Mouse (Mus musculus) heart, postnatal 25 days (tissue): ENCODE measurements around the gene Mta2. TPM values are rescaled to one million over a fixed set of nuclear protein-coding genes. Genes with fewer than 3 reads are reported as not detected.
"Not testable (repeated sequence)": the region's sequence is repeated elsewhere in the genome, so short reads cannot be mapped to it uniquely, and the experiment has no call there.

Experiments used
- DNase-seq: peaks from one replicate; pipeline ENCODE4 v3.0.0; 2022; ENCODE audit warnings: low spot score
- intact Hi-C: fragments of 180-260 bp; cut with DNase I; formaldehyde crosslinking; loops from one replicate; pipeline ENCODE4 v1.15.1; 2025
- total RNA-seq, 2 experiments: library from RNA; stranded (reverse); gene quantifications; 2 replicates each; pipeline ENCODE4 v1.2.3; 2021

Gene Mta2
- total RNA-seq, 2 experiments from 2014 or later, result 29.5 to 32.3 TPM

DNA sequence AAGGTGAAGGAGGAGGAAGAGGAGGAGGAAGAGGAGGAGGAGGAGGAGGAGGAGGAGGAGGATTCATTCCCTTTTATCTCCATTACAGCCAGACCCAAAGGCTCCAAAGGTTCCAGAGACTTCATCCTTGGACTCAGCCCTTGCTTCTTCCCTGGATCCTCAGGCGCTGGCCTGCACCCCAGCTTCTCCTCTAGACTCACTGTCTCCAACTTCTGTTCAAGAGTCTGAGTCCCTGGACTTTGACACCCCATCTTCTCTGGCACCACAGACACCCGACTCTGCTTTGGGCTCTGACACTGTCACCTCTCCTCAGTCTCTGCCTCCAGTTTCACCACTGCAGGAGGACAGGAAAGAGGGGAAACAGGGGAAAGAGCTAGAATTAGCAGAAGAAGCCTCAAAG, 20.6 kb downstream of the Mta2 start:
- intact Hi-C loops, result loop anchor here (5.0 kb wide), 1 partner anchor 45 kb away; no protein-coding TSS in a partner anchor
- DNase-seq, result no peak

- no peak for DNase-seq
- intact Hi-C loops, result no loop called here
Measured at GRCm38 (mm10) chr19:8965075-8965474, 23.4 kb downstream of the Mta2 start.

GRCm38 (mm10) chr19:8965771-8966170, 24.1 kb downstream of the Mta2 start:
- intact Hi-C loops, result loop anchor here (2.0 kb wide), 1 partner anchor 67 kb away; the partner anchor contains the start of gene Ganab
- DNase-seq, result no peak

DNA sequence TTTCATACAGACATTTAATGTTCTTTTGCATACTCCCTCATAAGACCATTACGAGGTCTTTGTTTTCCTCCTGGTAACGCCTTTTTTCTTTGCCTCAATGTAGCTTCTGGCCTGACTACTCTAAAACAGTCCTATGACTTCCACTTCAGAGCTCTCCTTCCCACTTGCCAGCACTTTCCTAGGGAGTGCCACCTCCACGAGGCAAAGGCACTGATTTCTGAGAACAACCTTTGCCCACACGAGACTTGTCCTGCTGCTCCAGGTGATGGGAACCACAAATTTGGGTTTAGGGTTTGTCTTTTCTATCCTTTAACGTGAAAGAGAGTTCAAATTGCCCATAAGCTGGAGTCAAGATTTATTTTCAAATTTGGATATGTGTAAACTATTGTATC, 24.5 kb downstream of the Mta2 start:
- intact Hi-C loops, result loop anchor here (2.0 kb wide), 1 partner anchor 67 kb away; the partner anchor contains the start of gene Ganab
- no peak for DNase-seq

DNA sequence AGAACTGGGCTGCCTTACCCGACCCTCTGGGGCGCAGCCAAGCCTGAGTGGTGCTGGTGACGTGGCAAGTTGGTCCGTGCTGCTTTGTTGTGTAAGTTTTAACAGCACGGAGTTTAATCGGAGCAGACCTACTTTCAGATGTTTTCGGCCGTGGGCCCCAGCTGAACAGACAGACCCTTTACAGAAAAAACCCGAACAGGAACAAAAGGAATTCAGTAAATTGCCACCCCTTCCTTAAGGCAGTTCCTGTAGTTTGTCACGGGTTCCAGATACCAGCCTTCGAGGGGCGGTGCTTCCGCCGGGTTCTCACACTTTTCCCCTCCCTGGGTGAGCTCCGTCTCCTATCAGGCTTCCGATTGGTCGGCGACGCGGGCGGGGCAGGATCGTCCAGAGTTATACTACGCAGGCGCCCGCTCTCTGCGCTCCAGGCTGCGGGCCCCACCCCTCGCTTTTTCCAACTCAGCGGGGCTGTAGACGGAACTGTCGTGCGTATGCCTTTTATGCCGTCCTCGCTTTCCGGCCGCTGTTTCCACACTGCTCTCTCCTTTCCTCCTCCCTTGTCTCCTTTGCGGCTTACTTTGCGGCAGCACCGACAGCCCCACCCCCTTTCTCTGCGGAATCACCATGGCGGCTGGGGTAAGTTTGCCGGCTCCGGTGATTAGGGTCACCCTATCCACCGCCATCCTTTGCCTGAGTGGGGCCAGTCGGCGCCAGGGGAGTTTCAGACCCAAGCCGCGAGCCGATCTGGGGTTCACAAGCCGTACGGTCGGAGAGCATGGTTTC, 25.1 kb downstream of the Mta2 start, which contains the start of gene Eef1g:
Gene Eef1g, plus strand, starts transcription at position 452 of the 783 bp plus-strand sequence.
- DNase-seq, result peak; percentile 100
- intact Hi-C loops, result loop anchor here (2.0 kb wide), 1 partner anchor 68 kb away; the partner anchor contains the start of gene Ganab

GRCm38 (mm10) chr19:8967373-8967743, 25.7 kb downstream of the Mta2 start:
- DNase-seq, result no peak
- intact Hi-C loops, result loop anchor here (2.0 kb wide), 1 partner anchor 69 kb away; the partner anchor contains the start of gene Ganab

- intact Hi-C loops, result loop anchor here (2.0 kb wide), 1 partner anchor 69 kb away; the partner anchor contains the start of gene Ganab
- DNase-seq, result no peak
Measured at GRCm38 (mm10) chr19:8967893-8968292, 26.2 kb downstream of the Mta2 start.

- intact Hi-C loops, DNase-seq: not testable (repeated sequence)
Measured at GRCm38 (mm10) chr19:8972491-8972890, 30.8 kb downstream of the Mta2 start.

DNA sequence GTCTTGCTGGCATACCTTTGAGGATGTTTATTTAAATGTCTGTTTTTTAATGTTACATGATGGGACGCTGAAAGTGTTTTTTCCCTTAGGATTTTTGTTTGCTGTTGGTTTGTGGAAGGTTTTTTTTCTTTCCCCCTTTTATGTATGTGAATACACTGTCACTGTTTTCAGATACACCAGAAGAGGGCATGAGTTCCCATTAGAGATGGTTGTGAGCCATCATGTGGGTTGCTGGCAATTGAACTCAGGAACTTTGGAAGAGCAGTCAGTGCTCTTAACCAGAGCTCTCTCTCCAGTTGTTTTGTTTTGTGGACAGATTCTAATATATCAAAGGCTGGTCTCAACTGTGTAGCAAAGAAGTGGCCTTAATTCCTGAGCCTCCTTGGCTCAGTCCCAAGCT, 33.0 kb downstream of the Mta2 start:
- no peak for DNase-seq
- intact Hi-C loops, result no loop called here

DNA sequence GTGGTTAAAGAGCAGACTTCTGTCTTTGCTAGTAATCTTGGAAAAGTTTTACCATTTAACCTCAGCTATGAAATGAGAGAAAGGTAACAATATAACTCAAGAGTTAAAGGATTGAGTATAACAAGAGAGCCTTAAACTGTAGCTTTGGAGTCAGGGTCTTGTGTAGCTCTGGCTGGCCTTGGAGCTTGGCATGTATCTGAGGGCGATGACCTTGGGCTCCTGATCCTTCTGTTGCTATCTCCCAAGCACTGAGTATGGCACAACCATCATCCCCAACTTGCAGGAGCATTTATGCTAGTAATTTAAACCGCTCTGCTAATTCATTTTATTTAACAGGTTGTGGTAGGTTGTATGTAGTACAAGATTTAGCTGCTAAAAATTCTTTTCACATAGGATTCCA, 33.8 kb downstream of the Mta2 start:
- intact Hi-C loops, result no loop called here
- no peak for DNase-seq

DNA sequence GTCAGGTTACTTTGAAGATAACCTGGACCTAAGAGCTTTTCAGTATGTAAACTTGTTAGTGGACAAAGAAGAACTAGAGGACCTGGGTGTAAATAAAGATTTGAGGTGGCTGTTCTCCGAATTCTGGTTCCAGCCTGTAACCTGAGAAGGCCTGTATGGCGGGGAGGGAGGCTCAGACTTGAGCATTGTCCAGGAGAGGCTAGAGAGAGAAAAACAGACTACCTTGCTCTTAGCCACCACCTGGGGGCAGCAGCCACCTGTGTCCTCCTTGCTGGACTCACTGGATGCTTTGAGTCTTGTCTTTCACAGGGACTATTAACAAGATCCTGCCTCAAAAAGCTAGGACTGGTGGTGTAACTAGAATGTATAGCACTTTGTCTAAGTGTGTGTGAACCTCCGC, 34.9 kb downstream of the Mta2 start:
- DNase-seq, result no peak
- intact Hi-C loops, result loop anchor here (1.0 to 2.0 kb wide), 2 partner anchors 106 to 132 kb away; no protein-coding TSS in a partner anchor

GRCm38 (mm10) chr19:8980771-8981170, 39.1 kb downstream of the Mta2 start:
- intact Hi-C loops, result no loop called here
- no peak for DNase-seq

- DNase-seq, result no peak
- intact Hi-C loops, result no loop called here
Measured at GRCm38 (mm10) chr19:8981450-8982168, 39.9 kb downstream of the Mta2 start.

DNA sequence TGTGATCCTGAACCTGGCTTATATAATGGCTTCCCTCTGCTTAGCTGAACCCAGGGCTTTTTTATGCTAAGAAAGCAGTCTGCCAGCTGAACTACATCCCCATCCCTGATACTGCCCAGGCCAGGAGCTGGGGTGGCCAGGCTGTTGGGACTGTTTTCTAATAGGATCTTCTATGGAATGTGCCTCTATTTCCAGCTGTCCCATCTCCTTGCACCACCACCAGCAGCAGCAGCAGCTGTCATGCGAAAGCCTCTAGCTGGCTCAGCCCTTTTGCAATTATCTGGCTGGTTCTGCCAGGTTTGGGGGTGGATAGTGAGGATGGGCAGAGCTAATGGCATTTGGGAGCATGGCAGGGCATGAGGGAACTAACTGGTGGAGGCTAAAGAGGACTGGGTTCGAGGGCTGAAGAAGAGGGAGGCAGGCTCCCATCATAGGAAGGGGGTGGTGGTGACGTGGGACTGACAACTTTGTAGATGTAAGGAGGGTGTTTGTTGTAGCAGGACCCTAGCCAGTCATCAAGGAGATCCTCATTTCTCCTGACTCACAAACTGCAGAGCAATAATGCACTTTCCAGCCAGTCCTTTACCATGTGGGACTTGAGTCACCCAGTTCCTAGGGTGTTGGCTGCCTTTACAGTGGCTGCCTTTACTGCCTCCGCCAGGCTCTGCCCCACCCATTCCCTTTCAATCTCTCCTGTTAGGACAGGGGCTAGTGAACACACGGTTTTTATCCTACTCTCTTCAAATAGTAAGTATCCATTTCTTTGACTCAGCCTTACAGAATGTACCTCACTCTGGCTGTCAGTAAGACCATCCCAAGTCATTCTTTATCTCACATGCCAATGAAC, 40.9 kb downstream of the Mta2 start:
- intact Hi-C loops, result no loop called here

DNA sequence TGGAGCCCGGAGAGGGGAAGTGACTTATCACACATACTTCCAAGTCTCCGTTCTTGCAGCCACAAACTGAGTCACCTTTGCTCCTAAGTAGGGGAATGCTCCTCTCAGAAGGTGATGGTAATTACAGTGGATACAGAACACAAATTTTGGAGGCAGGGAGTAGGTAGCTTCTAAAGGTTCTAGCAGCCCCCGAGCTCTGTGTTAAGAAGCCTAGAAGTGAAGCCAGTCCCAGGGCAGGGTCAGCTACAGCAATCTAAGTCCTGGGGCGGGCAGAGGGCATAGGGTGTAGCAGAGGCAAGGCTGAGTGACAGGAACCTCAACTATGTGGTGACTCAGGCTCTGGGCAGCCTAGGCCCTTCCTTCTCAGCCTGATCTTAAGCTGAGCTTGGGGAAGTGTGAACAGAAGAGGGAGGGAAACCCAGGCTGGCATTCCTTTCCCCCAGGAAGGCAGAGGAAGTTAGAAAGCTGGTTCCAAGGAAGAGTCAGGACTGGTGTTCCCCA, 41.5 kb downstream of the Mta2 start:
- intact Hi-C loops, result no loop called here
- peak; percentile 50 for DNase-seq

More for the DNA sequence above, 40.9 kb downstream of the Mta2 start:
- DNase-seq, result no peak

GRCm38 (mm10) chr19:8984255-8984868, 42.7 kb downstream of the Mta2 start:
- peak; percentile 67 for DNase-seq
- intact Hi-C loops, result no loop called here

- no peak for DNase-seq
- intact Hi-C loops, result no loop called here
Measured at GRCm38 (mm10) chr19:8985891-8986290, 44.2 kb downstream of the Mta2 start.

- no peak for DNase-seq
- intact Hi-C loops, result no loop called here
Measured at GRCm38 (mm10) chr19:8987816-8988215, 46.1 kb downstream of the Mta2 start.

DNA sequence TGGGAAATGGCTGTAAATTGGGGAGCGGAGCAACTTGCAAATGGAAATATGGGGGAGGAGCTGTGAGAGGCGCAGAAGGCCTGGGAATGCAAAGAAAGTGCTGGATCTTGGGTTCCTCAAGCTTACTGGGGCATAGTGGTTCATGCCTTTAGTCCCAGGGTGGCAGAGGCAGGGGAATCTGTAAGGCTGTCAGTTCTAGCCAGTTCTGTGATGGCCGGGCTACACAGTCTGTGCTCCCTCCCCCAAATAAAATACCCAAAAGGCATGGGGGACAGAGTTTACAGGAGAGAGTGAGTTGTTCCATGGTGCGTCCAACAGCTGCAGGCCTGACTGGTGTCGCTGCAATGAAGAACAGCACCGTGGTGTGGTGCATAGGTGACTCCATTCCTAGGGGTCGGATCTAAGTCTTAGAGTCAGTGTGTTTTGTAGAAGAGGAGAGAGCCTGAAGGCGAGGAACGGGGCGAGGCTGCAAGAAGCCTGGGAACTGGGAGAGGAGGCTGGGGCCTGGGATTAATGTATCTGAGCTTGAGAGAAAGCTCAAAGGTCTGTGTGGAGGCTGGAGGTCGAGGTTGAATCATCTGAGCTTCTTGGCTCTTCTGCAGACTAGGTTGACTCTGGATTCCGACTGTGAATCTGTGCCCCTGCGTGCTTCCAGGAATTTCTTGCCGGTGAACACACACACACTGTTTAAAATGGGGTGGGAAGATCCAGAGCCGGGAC, 46.8 kb downstream of the Mta2 start:
- intact Hi-C loops, result no loop called here
- DNase-seq, result no peak
